Mouse (Mus musculus) hindbrain, embryonic 16.5 days (tissue): ENCODE measurements at regions not wholly inside any gene's neighbourhood (a gene's known extent, or its start where the extent isn't known, plus 50 kb on each side); places are given as distances from the start of the nearest gene placed in this dataset.

ENCODE experiments used
- ATAC-seq: fragments of 200-750 bp; cut with Nextera tagmentation; 2 replicates; pipeline ENCODE4 v1.8.0; 2017; ENCODE audit warnings: moderate TSS enrichment, moderate library complexity
- H3K27ac ChIP-seq: fragments of 300-500 bp; sonication (generic); 2 replicates; pipeline ENCODE4 v1.5.1; 2014; ENCODE audit warnings: low read depth, mild to moderate bottlenecking, control low read depth, low read length, moderate library complexity
- H3K27me3 ChIP-seq: fragments of 300-500 bp; sonication (generic); replicated peaks from 2 replicates; pipeline ENCODE4 v1.6.1; 2014; ENCODE audit warnings: low read length; ENCODE audit not compliant: control insufficient read depth, insufficient read depth
- H3K36me3 ChIP-seq: fragments of 300-500 bp; sonication (generic); 2 replicates; pipeline ENCODE4 v1.6.1; 2014; ENCODE audit warnings: mild to moderate bottlenecking, low read length, moderate library complexity, mixed read lengths; ENCODE audit not compliant: control insufficient read depth, insufficient read depth
- H3K4me1 ChIP-seq: fragments of 300-500 bp; sonication (generic); 2 replicates; pipeline ENCODE4 v1.6.1; 2014; ENCODE audit warnings: low read depth, low read length; ENCODE audit not compliant: control insufficient read depth, insufficient read depth
- H3K4me2 ChIP-seq: fragments of 300-500 bp; sonication (generic); 2 replicates; pipeline ENCODE4 v1.6.1; 2014; ENCODE audit warnings: mild to moderate bottlenecking, low read length, control low read depth, moderate library complexity
- H3K4me3 ChIP-seq: fragments of 300-500 bp; sonication (generic); 2 replicates; pipeline ENCODE4 v1.5.1; 2014; ENCODE audit warnings: mild to moderate bottlenecking, low read length, control low read depth, moderate library complexity
- H3K9ac ChIP-seq: fragments of 300-500 bp; sonication (generic); 2 replicates; pipeline ENCODE4 v1.6.1; 2014; ENCODE audit warnings: low read depth, mild to moderate bottlenecking, control low read depth, low read length, moderate library complexity
- H3K9me3 ChIP-seq: fragments of 300-500 bp; sonication (generic); 2 replicates; pipeline ENCODE4 v1.6.1; 2014; ENCODE audit warnings: mild to moderate bottlenecking, low read length, moderate library complexity; ENCODE audit not compliant: control insufficient read depth
- WGBS: fragments of 180-500 bp; shearing (Covaris S2); extraction: QIAGEN DNeasy Blood & Tissue Kit; methylation state at CpG from one replicate; pipeline ENCODE4 v1.1.7; 2014; 5-methylcytosine and 5-hydroxymethylcytosine counted together

- Histone ChIP-seq H3K27ac (no peak overlapping the region), H3K9me3 (no peaks in the 10 kb centered on the region), H3K27me3 (no peaks in the 10 kb centered on the region), H3K4me3 (no peak overlapping the region), H3K4me1 (peaks cover 15% of the 10 kb centered on the region), H3K4me2 (no peak overlapping the region), H3K36me3 (no peaks in the 10 kb centered on the region), H3K9ac (0 out of 2 replicates have a peak overlapping the region, but pooled peaks have one; percentile 4)
- peak; percentile 40; the same call in 1 of the 2 replicates for ATAC-seq
- WGBS = 29% methylated on average over 12 of the region's 12 CpGs
Measured at GRCm38 (mm10) chr9:120861788-120862345, 67.1 kb upstream of the Ctnnb1 start.

DNA sequence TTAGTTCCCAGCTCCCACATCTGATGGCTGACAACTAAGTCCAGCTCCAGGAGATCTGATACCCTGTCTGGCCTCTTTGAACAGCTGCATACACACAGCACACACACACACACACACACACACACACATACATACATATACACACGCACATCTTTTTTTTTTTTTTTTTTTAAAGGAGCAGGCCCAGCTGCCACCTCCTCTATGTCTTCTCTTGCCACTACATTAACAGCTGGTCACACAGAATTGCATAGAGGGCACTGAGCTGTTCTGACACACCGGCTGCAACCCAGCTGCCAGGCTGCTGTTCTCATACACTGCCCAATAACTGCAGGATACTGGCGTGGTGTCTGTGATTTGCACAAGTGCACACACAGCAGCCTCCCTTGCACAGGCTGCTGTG lies 64.6 kb upstream of the Ctnnb1 start:
- WGBS = 62% methylated on average over 3 of the region's 3 CpGs
- no peak overlapping the region for H3K4me3 ChIP-seq
- H3K36me3 ChIP-seq = no peaks in the 10 kb centered on the region
- no peaks in the 10 kb centered on the region for H3K27me3 ChIP-seq
- no peak for ATAC-seq
- H3K9me3 ChIP-seq = no peaks in the 10 kb centered on the region
- H3K9ac ChIP-seq = no peak overlapping the region
- no peak overlapping the region for H3K27ac ChIP-seq
- peaks cover 23% of the 10 kb centered on the region for H3K4me1 ChIP-seq
- no peak overlapping the region for H3K4me2 ChIP-seq

DNA sequence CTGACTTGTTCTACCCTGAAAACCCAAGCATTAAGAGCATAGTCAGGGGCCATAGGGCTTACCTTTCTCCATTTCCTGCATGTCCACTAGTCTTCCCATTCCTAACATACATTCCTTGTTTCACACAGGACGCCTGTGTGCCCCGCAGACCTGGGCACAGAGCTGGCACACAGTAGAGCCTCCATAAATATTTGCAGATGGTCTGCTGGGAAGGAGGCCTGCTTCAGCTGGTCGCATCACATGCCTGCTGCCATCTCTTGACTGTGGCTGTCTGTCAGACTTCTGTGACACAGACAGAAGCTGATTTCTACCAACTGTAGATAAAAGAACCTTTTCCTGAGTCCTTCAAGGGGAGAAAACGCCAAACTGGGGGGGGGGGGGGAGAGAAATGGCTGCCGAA lies 62.8 kb upstream of the Ctnnb1 start:
- H3K9me3 ChIP-seq = no peaks in the 10 kb centered on the region
- no peak overlapping the region for H3K4me2 ChIP-seq
- H3K4me1 ChIP-seq = peaks cover 32% of the 10 kb centered on the region
- H3K27me3 ChIP-seq = no peaks in the 10 kb centered on the region
- WGBS = 38% methylated on average over 5 of the region's 5 CpGs
- peak overlapping the region; percentile 61 for H3K27ac ChIP-seq
- H3K4me3 ChIP-seq = no peak overlapping the region
- H3K36me3 ChIP-seq = no peaks in the 10 kb centered on the region
- ATAC-seq = peak; percentile 22; the same call in 1 of the 2 replicates
- H3K9ac ChIP-seq = no peak overlapping the region

DNA sequence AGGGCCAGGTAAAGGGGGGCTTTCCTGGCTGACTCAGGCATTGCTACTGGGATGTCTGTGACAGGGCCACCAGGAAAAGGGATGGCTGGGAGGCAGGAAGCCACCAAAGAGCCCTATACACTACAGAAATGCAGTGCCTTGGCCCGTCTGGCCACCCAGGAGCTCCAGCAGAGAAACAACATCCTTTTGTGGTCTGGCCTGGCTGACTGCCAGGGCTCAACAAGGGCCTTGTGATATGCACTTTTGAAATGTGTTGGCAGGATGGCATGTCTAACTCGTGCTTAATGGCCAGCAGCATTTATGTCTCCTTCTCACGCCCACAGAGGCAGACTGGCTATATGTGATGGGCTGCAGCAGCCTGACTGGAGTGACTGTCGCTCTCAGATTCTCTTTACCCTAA lies 62.3 kb upstream of the Ctnnb1 start:
- H3K27ac ChIP-seq = peak overlapping the region; percentile 61
- peaks cover 30% of the 10 kb centered on the region for H3K4me1 ChIP-seq
- H3K9ac ChIP-seq = peak overlapping the region; percentile 23; the same call in 1 of the 2 replicates
- WGBS = 15% methylated on average over 4 of the region's 4 CpGs
- H3K4me2 ChIP-seq = no peak overlapping the region
- H3K4me3 ChIP-seq = no peak overlapping the region
- no peaks in the 10 kb centered on the region for H3K9me3 ChIP-seq
- no peaks in the 10 kb centered on the region for H3K27me3 ChIP-seq
- no peaks in the 10 kb centered on the region for H3K36me3 ChIP-seq
- peak; percentile 63 for ATAC-seq

DNA sequence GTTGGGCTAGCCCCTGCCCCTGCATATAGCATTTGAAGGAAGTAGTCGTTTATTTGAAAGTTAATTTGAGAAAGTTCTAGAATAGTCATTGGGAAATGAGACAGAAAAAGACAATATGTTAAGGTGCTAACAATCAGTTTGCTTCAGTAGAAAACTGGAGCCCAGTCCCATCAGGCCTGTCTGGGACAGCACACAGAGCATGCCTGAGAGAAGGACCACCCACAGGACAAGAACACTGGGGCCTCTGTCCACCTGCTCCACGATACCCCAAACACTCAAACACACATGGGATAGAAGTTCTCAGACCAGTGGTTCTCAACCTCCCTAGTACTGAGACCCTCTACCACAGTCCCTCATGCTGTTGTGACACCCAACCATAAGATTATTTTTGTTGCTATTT lies 61.2 kb upstream of the Ctnnb1 start:
- Histone ChIP-seq H3K4me1 (peaks cover 25% of the 10 kb centered on the region), H3K27ac (no peak overlapping the region), H3K9ac (no peak overlapping the region), H3K4me2 (no peak overlapping the region), H3K9me3 (no peaks in the 10 kb centered on the region), H3K4me3 (no peak overlapping the region), H3K36me3 (no peaks in the 10 kb centered on the region), H3K27me3 (no peaks in the 10 kb centered on the region)
- ATAC-seq = no peak
- WGBS = 70% methylated on average over 2 of the region's 2 CpGs

DNA sequence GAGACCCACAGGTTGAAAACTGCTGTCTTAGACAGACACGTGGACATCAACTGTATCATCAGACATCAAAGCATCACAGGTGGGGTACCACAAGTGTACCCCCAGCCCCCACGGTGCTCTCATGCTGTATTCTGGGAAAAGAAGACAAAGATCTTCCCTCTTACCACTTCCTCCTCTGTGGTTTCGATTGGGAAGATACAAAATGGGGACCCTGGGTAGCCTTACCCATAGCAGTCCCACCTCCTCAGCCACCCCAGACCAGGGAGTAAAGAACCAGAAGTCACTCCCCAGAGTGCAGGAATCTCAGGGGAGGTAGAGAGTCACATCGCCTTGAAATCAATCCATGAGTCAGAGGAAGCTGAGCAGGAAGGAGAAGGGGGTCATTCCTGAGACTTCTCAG lies 60.7 kb upstream of the Ctnnb1 start:
- 80% methylated on average over 4 of the region's 4 CpGs for WGBS
- ATAC-seq = no peak
- H3K4me1 ChIP-seq = peaks cover 25% of the 10 kb centered on the region
- H3K4me3 ChIP-seq = no peak overlapping the region
- H3K9ac ChIP-seq = no peak overlapping the region
- no peaks in the 10 kb centered on the region for H3K27me3 ChIP-seq
- no peak overlapping the region for H3K27ac ChIP-seq
- no peak overlapping the region for H3K4me2 ChIP-seq
- H3K9me3 ChIP-seq = no peaks in the 10 kb centered on the region
- H3K36me3 ChIP-seq = no peaks in the 10 kb centered on the region

GRCm38 (mm10) chr9:120869432-120870081 lies 59.5 kb upstream of the Ctnnb1 start:
- peak overlapping the region; percentile 74 for H3K27ac ChIP-seq
- no peaks in the 10 kb centered on the region for H3K9me3 ChIP-seq
- H3K4me3 ChIP-seq = no peak overlapping the region
- H3K9ac ChIP-seq = 0 out of 2 replicates have a peak overlapping the region, but pooled peaks have one; percentile 20
- H3K4me2 ChIP-seq = peak overlapping the region; percentile 26
- WGBS = 15% methylated on average over 19 of the region's 19 CpGs
- no peaks in the 10 kb centered on the region for H3K27me3 ChIP-seq
- peaks cover 25% of the 10 kb centered on the region for H3K4me1 ChIP-seq
- ATAC-seq = peak; percentile 67
- no peaks in the 10 kb centered on the region for H3K36me3 ChIP-seq

DNA sequence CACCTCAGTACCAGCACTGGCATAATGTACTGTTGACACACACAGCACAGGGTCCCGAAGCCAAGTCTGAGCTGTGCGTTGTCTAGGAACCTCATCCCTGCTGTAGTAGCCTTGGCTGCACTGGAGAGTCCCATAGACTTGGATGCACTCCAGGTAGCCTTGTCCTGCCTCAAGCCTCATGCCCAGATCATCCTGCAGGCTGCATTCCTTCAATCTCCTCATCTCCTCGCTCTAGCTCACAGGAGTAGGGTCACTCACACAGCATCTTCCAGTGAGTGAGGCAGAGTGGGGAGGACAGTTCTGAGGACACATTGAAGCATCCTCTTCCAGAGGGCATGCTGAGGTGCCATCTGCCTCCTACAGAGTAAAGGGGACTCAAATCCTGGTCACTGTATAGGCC lies 55.7 kb upstream of the Ctnnb1 start:
- WGBS = 91% methylated on average over 3 of the region's 3 CpGs

DNA sequence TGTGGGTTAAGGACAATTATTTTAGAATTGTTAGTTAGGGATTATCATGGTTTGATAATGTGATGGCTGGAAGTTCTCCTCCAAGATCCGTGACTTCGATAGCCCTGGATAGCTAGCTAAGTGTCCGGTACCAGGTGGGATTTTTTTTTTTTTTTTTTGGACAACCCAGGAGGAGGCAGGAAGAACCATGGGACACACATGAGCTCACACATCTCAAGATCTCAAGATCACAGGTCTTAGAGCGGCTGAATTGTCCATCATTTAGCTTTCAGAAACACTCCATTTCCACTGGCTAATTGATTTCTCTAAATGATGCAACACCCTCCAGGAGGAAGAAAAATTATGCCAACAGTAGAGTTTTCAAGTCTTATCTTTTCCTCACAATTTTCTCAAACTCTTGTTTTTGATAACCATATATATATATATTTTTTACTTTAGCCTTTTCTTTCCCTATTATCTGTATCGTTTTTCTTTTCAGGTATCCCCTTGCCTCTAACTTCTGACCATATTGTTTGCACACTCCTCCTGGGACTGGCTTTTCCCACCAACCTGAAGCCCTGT lies 54.5 kb upstream of the Ctnnb1 start:
- Histone ChIP-seq H3K36me3 (no peaks in the 10 kb centered on the region), H3K4me3 (no peak overlapping the region), H3K27me3 (no peaks in the 10 kb centered on the region), H3K4me2 (no peak overlapping the region), H3K9me3 (no peaks in the 10 kb centered on the region), H3K27ac (no peak overlapping the region), H3K4me1 (peaks cover 8% of the 10 kb centered on the region), H3K9ac (no peak overlapping the region)
- WGBS = 96% methylated on average over 5 of the region's 5 CpGs
- ATAC-seq = no peak

More for the DNA sequence above, 55.7 kb upstream of the Ctnnb1 start:
- no peak overlapping the region for H3K4me2 ChIP-seq
- no peak overlapping the region for H3K4me3 ChIP-seq
- H3K36me3 ChIP-seq = no peaks in the 10 kb centered on the region
- ATAC-seq = no peak
- H3K4me1 ChIP-seq = peaks cover 15% of the 10 kb centered on the region
- H3K27ac ChIP-seq = no peak overlapping the region
- no peak overlapping the region for H3K9ac ChIP-seq
- no peaks in the 10 kb centered on the region for H3K27me3 ChIP-seq
- no peaks in the 10 kb centered on the region for H3K9me3 ChIP-seq
